Mouse (Mus musculus): ENCODE measurements around the gene Psrc1. TPM values are rescaled to one million over a fixed set of nuclear protein-coding genes. Genes with fewer than 3 reads are reported as not detected.

Psrc1 gene
- polyA plus RNA-seq, 1 experiment from 2014 or later: 53.5 TPM

- H3K27ac ChIP-seq (ENCODE audit: low read depth, low read length): no peak overlapping the region
- H3K9me3 ChIP-seq (ENCODE audit: control insufficient read depth, low read length): no peaks in the 10 kb centered on the region
- no peak overlapping the region for H3K4me2 ChIP-seq (replicated peaks; ENCODE audit: low read depth, low read length)
- H3K9ac ChIP-seq (ENCODE audit: low read depth, low read length): no peak overlapping the region
- ATAC-seq (ENCODE audit: low FRiP score) (no peak), DNase-seq (ENCODE audit: low spot score) (no peak)
- H3K36me3 ChIP-seq (ENCODE audit: control insufficient read depth, insufficient read depth, low read length): peaks cover 44% of the 10 kb centered on the region
- H3K27me3 ChIP-seq (ENCODE audit: control insufficient read depth, insufficient read depth, low read length): no peaks in the 10 kb centered on the region
- WGBS: 93% methylated on average over 9 of the region's 9 CpGs
- H3K4me3 ChIP-seq (ENCODE audit: low read depth, low read length): no peak overlapping the region
- H3K4me1 ChIP-seq (replicated peaks; ENCODE audit: control insufficient read depth, insufficient read depth, low read length): peaks cover 4% of the 10 kb centered on the region; the same call in 1 of the 2 replicates
Observed at GRCm38 (mm10) chr3:108398281-108398680, 14.6 kb downstream of the Psrc1 start.

- Histone ChIP-seq H3K9ac (ENCODE audit: low read depth, low read length) (no peak overlapping the region), H3K36me3 (ENCODE audit: control insufficient read depth, insufficient read depth, low read length) (peaks cover 40% of the 10 kb centered on the region), H3K4me3 (ENCODE audit: low read depth, low read length) (no peak overlapping the region), H3K27ac (ENCODE audit: low read depth, low read length) (no peak overlapping the region), H3K4me1 (replicated peaks; ENCODE audit: control insufficient read depth, insufficient read depth, low read length) (peaks cover 2% of the 10 kb centered on the region), H3K9me3 (ENCODE audit: control insufficient read depth, low read length) (no peaks in the 10 kb centered on the region), H3K4me2 (replicated peaks; ENCODE audit: low read depth, low read length) (no peak overlapping the region), H3K27me3 (ENCODE audit: control insufficient read depth, insufficient read depth, low read length) (no peaks in the 10 kb centered on the region)
- WGBS: 85% methylated on average over 5 of the region's 5 CpGs
- ATAC-seq (ENCODE audit: low FRiP score) (no peak), DNase-seq (ENCODE audit: low spot score) (no peak)
Observed at GRCm38 (mm10) chr3:108400442-108400841, 16.8 kb downstream of the Psrc1 start.

GRCm38 (mm10) chr3:108401692-108402527, 18.3 kb downstream of the Psrc1 start:
- no peaks in the 10 kb centered on the region for H3K9me3 ChIP-seq (ENCODE audit: control insufficient read depth, low read length)
- 40% methylated on average over 22 of the region's 22 CpGs for WGBS
- H3K36me3 ChIP-seq (ENCODE audit: control insufficient read depth, insufficient read depth, low read length): peaks cover 35% of the 10 kb centered on the region
- no peak overlapping the region for H3K4me3 ChIP-seq (ENCODE audit: low read depth, low read length)
- 0 out of 2 replicates have a peak overlapping the region, but pooled peaks have one; percentile 14 for H3K27ac ChIP-seq (ENCODE audit: low read depth, low read length)
- H3K27me3 ChIP-seq (ENCODE audit: control insufficient read depth, insufficient read depth, low read length): no peaks in the 10 kb centered on the region
- H3K4me2 ChIP-seq (replicated peaks; ENCODE audit: low read depth, low read length): no peak overlapping the region
- peak; percentile 76 for ATAC-seq (ENCODE audit: low FRiP score)
- H3K9ac ChIP-seq (ENCODE audit: low read depth, low read length): no peak overlapping the region
- DNase-seq (ENCODE audit: low spot score): peak; percentile 92
- peaks cover 12% of the 10 kb centered on the region for H3K4me1 ChIP-seq (replicated peaks; ENCODE audit: control insufficient read depth, insufficient read depth, low read length)

GRCm38 (mm10) chr3:108402528-108402920, 18.9 kb downstream of the Psrc1 start:
- no peak for ATAC-seq (ENCODE audit: low FRiP score)
- H3K36me3 ChIP-seq (ENCODE audit: control insufficient read depth, insufficient read depth, low read length): peaks cover 32% of the 10 kb centered on the region
- H3K9ac ChIP-seq (ENCODE audit: low read depth, low read length): no peak overlapping the region

GRCm38 (mm10) chr3:108405536-108406305, 22.1 kb downstream of the Psrc1 start:
- H3K9me3 ChIP-seq (ENCODE audit: control insufficient read depth, low read length): no peaks in the 10 kb centered on the region
- no peaks in the 10 kb centered on the region for H3K27me3 ChIP-seq (ENCODE audit: control insufficient read depth, insufficient read depth, low read length)
- peak; percentile 37 for ATAC-seq (ENCODE audit: low FRiP score)
- peak overlapping the region; percentile 17; the same call in 1 of the 2 replicates for H3K4me2 ChIP-seq (replicated peaks; ENCODE audit: low read depth, low read length)
- peak overlapping the region; percentile 85 for H3K27ac ChIP-seq (ENCODE audit: low read depth, low read length)
- H3K4me1 ChIP-seq (replicated peaks; ENCODE audit: control insufficient read depth, insufficient read depth, low read length): peaks cover 25% of the 10 kb centered on the region
- H3K4me3 ChIP-seq (ENCODE audit: low read depth, low read length): no peak overlapping the region
- H3K9ac ChIP-seq (ENCODE audit: low read depth, low read length): 0 out of 2 replicates have a peak overlapping the region, but pooled peaks have one; percentile 4
- peak; percentile 67 for DNase-seq (ENCODE audit: low spot score)
- H3K36me3 ChIP-seq (ENCODE audit: control insufficient read depth, insufficient read depth, low read length): peaks cover 14% of the 10 kb centered on the region
- WGBS: 28% methylated on average over 14 of the region's 14 CpGs

More at GRCm38 (mm10) chr3:108402528-108402920, 18.9 kb downstream of the Psrc1 start:
- Histone ChIP-seq H3K4me3 (ENCODE audit: low read depth, low read length) (no peak overlapping the region), H3K4me1 (replicated peaks; ENCODE audit: control insufficient read depth, insufficient read depth, low read length) (peaks cover 13% of the 10 kb centered on the region), H3K9me3 (ENCODE audit: control insufficient read depth, low read length) (no peaks in the 10 kb centered on the region), H3K27me3 (ENCODE audit: control insufficient read depth, insufficient read depth, low read length) (no peaks in the 10 kb centered on the region), H3K4me2 (replicated peaks; ENCODE audit: low read depth, low read length) (no peak overlapping the region), H3K27ac (ENCODE audit: low read depth, low read length) (no peak overlapping the region)
- no peak for DNase-seq (ENCODE audit: low spot score)
- 84% methylated on average over 15 of the region's 15 CpGs for WGBS

- WGBS: 73% methylated on average over 24 of the region's 24 CpGs
- 0 out of 2 replicates have a peak overlapping the region, but pooled peaks have one; percentile 3 for H3K4me2 ChIP-seq (replicated peaks; ENCODE audit: low read depth, low read length)
- peak overlapping the region; percentile 85 for H3K27ac ChIP-seq (ENCODE audit: low read depth, low read length)
- peaks cover 8% of the 10 kb centered on the region; the same call in 1 of the 2 replicates for H3K36me3 ChIP-seq (ENCODE audit: control insufficient read depth, insufficient read depth, low read length)
- no peak overlapping the region for H3K4me3 ChIP-seq (ENCODE audit: low read depth, low read length)
- ATAC-seq (ENCODE audit: low FRiP score) (no peak), DNase-seq (ENCODE audit: low spot score) (no peak)
- H3K9ac ChIP-seq (ENCODE audit: low read depth, low read length): 0 out of 2 replicates have a peak overlapping the region, but pooled peaks have one; percentile 4
- H3K4me1 ChIP-seq (replicated peaks; ENCODE audit: control insufficient read depth, insufficient read depth, low read length): peaks cover 25% of the 10 kb centered on the region
- no peaks in the 10 kb centered on the region for H3K9me3 ChIP-seq (ENCODE audit: control insufficient read depth, low read length)
- H3K27me3 ChIP-seq (ENCODE audit: control insufficient read depth, insufficient read depth, low read length): no peaks in the 10 kb centered on the region
Observed at GRCm38 (mm10) chr3:108406306-108406885, 22.8 kb downstream of the Psrc1 start.

- peaks cover 15% of the 10 kb centered on the region for H3K36me3 ChIP-seq (ENCODE audit: control insufficient read depth, insufficient read depth, low read length)
- H3K4me3 ChIP-seq (ENCODE audit: low read depth, low read length): no peak overlapping the region
- H3K27me3 ChIP-seq (ENCODE audit: control insufficient read depth, insufficient read depth, low read length): no peaks in the 10 kb centered on the region
- WGBS: 87% methylated on average over 8 of the region's 8 CpGs
- no peak overlapping the region for H3K27ac ChIP-seq (ENCODE audit: low read depth, low read length)
- peaks cover 28% of the 10 kb centered on the region for H3K4me1 ChIP-seq (replicated peaks; ENCODE audit: control insufficient read depth, insufficient read depth, low read length)
- peaks cover 4% of the 10 kb centered on the region; the same call in 1 of the 2 replicates for H3K9me3 ChIP-seq (ENCODE audit: control insufficient read depth, low read length)
- DNase-seq (ENCODE audit: low spot score) (no peak), ATAC-seq (ENCODE audit: low FRiP score) (no peak)
- H3K9ac ChIP-seq (ENCODE audit: low read depth, low read length): 0 out of 2 replicates have a peak overlapping the region, but pooled peaks have one; percentile 15
- H3K4me2 ChIP-seq (replicated peaks; ENCODE audit: low read depth, low read length): 0 out of 2 replicates have a peak overlapping the region, but pooled peaks have one; percentile 7
Observed at GRCm38 (mm10) chr3:108408517-108409008, 24.9 kb downstream of the Psrc1 start.

Measured in hindbrain, embryonic 11.5 days (tissue).